Mouse (Mus musculus) lung, adult 2 months (tissue): ENCODE data around the gene Gprc6a. TPM values are rescaled to one million over a fixed set of nuclear protein-coding genes. Genes with fewer than 3 reads are reported as not detected.

Experiments used
- DNase-seq: peaks from one replicate; pipeline ENCODE4 v3.0.0; 2022
- H3K4me1 ChIP-seq: fragments of 200-500 bp; 2 replicates; pipeline ENCODE4 v1.6.1; 2011; ENCODE audit warnings: low read length; ENCODE audit not compliant: control insufficient read depth, insufficient read depth
- H3K4me3 ChIP-seq: fragments of 200-500 bp; replicated peaks from 2 replicates; pipeline ENCODE3; 2011; ENCODE audit warnings: low read depth, mild to moderate bottlenecking, control low read depth, low read length; ENCODE audit errors: extremely low read depth
- CTCF ChIP-seq: fragments of 200-500 bp; IDR thresholded peaks from 2 replicates; pipeline ENCODE4 v1.5.1; 2011; ENCODE audit warnings: mild to moderate bottlenecking, low read length, control low read depth; ENCODE audit not compliant: insufficient read depth
- POLR2A ChIP-seq: fragments of 200-500 bp; IDR thresholded peaks from 2 replicates; pipeline ENCODE4 v1.6.1; 2011; ENCODE audit warnings: low read depth, mild to moderate bottlenecking, control low read depth, low read length, borderline replicate concordance; ENCODE audit errors: extremely low read depth
- WGBS: fragments of 180-500 bp; shearing (Covaris S2); methylation state at CpG from one replicate; pipeline ENCODE4 v1.1.7; 2018; 5-methylcytosine and 5-hydroxymethylcytosine counted together
- polyA plus RNA-seq: library from polyadenylated mRNA; depleted of rRNA; stranded (reverse); fragments of >200 nt; gene quantifications from 2 replicates; pipeline ENCODE4 v1.2.3, GENCODE M21; 2012; rRNA removed

Gene Gprc6a
- polyA plus RNA-seq, result 1.7 and 1.8 TPM in 2 replicates

GRCm38 (mm10) chr10:51631411-51632136 lies at the start of gene Gprc6a:
Gprc6a (minus strand) TSS chr10:51631461.
- WGBS, result 22% methylated on average over 8 of the region's 8 CpGs
- no peak for TF ChIP-seq CTCF

GRCm38 (mm10) chr10:51678251-51678639 lies 47.0 kb upstream of the Gprc6a start:
- no peak for DNase-seq
- H3K4me3 ChIP-seq, result no peak overlapping the region
- TF ChIP-seq CTCF (no peak), POLR2A (no peak)
- no peaks in the 10 kb centered on the region for H3K4me1 ChIP-seq
- 12% methylated on average over 10 of the region's 10 CpGs for whole genome bisulfite sequencing

More at GRCm38 (mm10) chr10:51631411-51632136, at the start of gene Gprc6a:
- no peak for DNase-seq
- Histone ChIP-seq H3K4me3 (no peak within 1 kb of the TSS), H3K4me1 (no peaks in the 10 kb centered on the region)

GRCm38 (mm10) chr10:51677548-51678250 lies 46.4 kb upstream of the Gprc6a start, which contains the start of gene Rfx6:
Rfx6 (plus strand) TSS chr10:51677756.
- TF ChIP-seq CTCF (no peak), POLR2A (no peak)
- Histone ChIP-seq H3K4me3 (no peak within 1 kb of the TSS), H3K4me1 (no peaks in the 10 kb centered on the region)
- DNase-seq, result peak; percentile 3
- 3% methylated on average over 38 of the region's 38 CpGs for WGBS

- Histone ChIP-seq H3K4me3 (no peak overlapping the region), H3K4me1 (no peaks in the 10 kb centered on the region)
- no peak for DNase-seq
- WGBS, result 30% methylated on average over 1 of the region's 1 CpGs
- TF ChIP-seq CTCF, result no peak
- no peak for TF ChIP-seq POLR2A
Observed at GRCm38 (mm10) chr10:51672082-51672779, 41.0 kb upstream of the Gprc6a start.

GRCm38 (mm10) chr10:51671583-51671982 lies 40.3 kb upstream of the Gprc6a start:
- WGBS, result 74% methylated on average over 4 of the region's 4 CpGs
- Histone ChIP-seq H3K4me1 (no peaks in the 10 kb centered on the region), H3K4me3 (no peak overlapping the region)
- TF ChIP-seq POLR2A (no peak), CTCF (no peak)
- DNase-seq, result no peak

GRCm38 (mm10) chr10:51669334-51669733 lies 38.1 kb upstream of the Gprc6a start:
- TF ChIP-seq POLR2A, result no peak
- no peak for TF ChIP-seq CTCF
- no peak for DNase-seq
- Histone ChIP-seq H3K4me3 (no peak overlapping the region), H3K4me1 (no peaks in the 10 kb centered on the region)

- TF ChIP-seq POLR2A (no peak), CTCF (peak; percentile 7; the same call in 1 of the 2 replicates)
- 55% methylated on average over 1 of the region's 1 CpGs for WGBS
- H3K4me3 ChIP-seq, result no peak overlapping the region
- H3K4me1 ChIP-seq, result no peaks in the 10 kb centered on the region
- DNase-seq, result no peak
Observed at GRCm38 (mm10) chr10:51657324-51657723, 26.1 kb upstream of the Gprc6a start.

- WGBS, result 47% methylated on average over 3 of the region's 3 CpGs
- TF ChIP-seq CTCF (no peak), POLR2A (no peak)
- H3K4me1 ChIP-seq, result no peaks in the 10 kb centered on the region
- no peak for DNase-seq
- H3K4me3 ChIP-seq, result no peak overlapping the region
Observed at GRCm38 (mm10) chr10:51649506-51650221, 18.4 kb upstream of the Gprc6a start.

GRCm38 (mm10) chr10:51621193-51621592 lies 10.1 kb downstream of the Gprc6a start:
- no peak overlapping the region for H3K4me3 ChIP-seq
- TF ChIP-seq CTCF, result no peak
- no peak for TF ChIP-seq POLR2A
- H3K4me1 ChIP-seq, result no peaks in the 10 kb centered on the region
- whole genome bisulfite sequencing, result 74% methylated on average over 3 of the region's 3 CpGs
- DNase-seq, result no peak

- DNase-seq, result no peak
- TF ChIP-seq CTCF (no peak), POLR2A (no peak)
- WGBS, result 54% methylated on average over 7 of the region's 7 CpGs
- H3K4me3 ChIP-seq, result no peak overlapping the region
- no peaks in the 10 kb centered on the region for H3K4me1 ChIP-seq
Observed at GRCm38 (mm10) chr10:51620126-51620525, 11.1 kb downstream of the Gprc6a start.
